Mouse (Mus musculus) c-Kit-positive CD71-negative TER-119-negative erythroid progenitor cells, embryonic 14.5 days (primary cell): Measurements from ENCODE around the gene Hnrnph1.

Experiments used
- DNase-seq: peaks from one replicate; pipeline ENCODE4 v3.0.0-alpha.2; 2013; ENCODE audit warnings: low read depth

The Hnrnph1 gene

DNA sequence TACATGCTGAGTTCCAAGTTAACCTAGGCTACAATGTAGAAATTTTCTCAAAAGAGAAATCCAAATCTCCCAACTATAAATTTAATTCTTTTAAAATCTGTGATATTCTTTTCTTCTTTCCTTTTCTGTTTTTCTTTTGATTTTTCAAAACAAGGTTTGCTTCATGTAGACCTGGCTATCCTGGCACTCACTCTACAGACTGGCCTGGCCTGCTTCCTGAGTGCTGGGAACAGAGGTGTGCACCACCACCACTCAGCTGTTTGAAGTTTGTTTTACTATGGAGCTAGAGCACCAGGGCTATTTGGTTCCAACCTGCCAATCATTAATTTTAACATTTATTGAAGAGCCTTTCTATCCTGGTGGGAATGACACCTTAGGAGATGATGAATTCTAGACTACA, 3.7 kb upstream of the Hnrnph1 start:
- no peak for DNase-seq

- no peak for DNase-seq
These were observed 3.2 kb upstream of the Hnrnph1 start for GRCm38 (mm10) chr11:50373621-50374020.

DNA sequence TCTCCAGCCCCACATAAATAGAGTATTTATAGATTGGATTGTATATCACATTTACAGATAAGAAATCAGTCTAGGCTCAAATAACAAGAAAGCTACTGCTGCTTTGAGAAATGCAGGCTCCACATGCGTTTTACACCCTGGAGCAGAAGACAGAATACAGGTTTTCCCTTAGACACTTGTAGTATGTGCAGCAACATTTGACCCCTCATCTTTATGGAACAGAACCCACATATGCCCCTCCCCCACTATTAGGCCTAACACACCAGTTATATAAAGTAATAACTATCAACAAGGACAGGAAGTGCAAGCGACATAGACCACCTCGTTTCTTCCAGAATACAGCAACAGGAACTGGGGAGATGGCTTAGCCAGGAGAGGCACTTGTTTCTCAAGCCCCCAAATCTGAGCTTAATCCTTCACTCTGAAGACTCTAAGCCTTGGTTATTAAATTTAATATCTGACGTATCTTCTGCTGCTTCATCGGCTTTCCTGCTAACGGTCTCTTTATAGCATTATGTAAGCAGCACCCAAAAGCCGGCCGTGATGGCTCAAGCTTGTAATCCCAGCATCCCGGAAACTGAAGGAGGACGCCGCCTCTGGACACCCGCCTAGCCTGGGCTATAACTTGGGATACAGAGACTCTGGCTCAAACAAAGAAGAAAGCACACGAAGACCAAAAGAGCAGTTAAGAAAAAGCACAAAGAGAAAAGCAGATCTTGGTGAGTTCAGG, 2.3 kb upstream of the Hnrnph1 start:
- DNase-seq: no peak

GRCm38 (mm10) chr11:50375421-50375820, 1.4 kb upstream of the Hnrnph1 start:
- DNase-seq: no peak

GRCm38 (mm10) chr11:50376156-50376790, 517 bp upstream of the Hnrnph1 start:
- no peak for DNase-seq

DNA sequence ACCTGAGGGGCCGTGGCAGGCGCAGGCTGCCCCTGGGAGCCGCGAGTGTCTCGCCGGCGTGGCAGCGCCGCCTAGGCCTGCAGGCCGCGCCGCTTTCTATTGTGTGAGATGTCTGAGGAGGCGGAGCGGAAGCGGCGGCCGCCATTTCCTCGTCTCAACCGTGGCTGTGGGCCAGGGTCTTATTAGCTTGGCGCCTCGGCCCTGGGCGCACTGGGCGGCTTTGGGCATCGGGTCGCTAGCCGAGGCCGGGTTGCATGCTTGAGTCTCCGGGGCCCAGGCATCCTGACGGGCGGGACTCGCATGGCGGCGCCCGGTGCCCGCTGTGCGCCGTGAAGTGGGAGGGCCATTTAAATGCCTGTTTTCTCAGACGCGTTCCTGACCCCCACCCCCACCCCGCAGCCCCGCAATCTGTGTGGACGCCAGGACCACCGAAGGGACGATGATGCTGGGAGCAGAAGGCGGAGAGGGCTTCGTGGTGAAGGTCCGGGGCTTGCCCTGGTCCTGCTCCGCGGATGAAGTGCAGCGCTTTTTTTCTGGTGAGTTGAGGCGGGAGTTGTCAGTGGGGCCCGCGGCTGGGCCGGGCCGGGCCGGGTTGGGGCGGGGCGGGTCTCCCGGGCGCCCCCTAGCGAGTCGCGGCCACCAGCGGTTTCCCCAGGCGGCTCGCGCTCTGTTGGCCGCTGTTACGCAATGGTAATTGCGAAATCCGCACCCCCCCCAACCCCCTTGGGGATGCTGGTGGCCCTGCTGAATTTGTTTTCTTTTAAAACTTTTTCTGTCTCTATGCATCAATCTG, 1.3 kb downstream of the Hnrnph1 start:
- peak; percentile 66 for DNase-seq

DNA sequence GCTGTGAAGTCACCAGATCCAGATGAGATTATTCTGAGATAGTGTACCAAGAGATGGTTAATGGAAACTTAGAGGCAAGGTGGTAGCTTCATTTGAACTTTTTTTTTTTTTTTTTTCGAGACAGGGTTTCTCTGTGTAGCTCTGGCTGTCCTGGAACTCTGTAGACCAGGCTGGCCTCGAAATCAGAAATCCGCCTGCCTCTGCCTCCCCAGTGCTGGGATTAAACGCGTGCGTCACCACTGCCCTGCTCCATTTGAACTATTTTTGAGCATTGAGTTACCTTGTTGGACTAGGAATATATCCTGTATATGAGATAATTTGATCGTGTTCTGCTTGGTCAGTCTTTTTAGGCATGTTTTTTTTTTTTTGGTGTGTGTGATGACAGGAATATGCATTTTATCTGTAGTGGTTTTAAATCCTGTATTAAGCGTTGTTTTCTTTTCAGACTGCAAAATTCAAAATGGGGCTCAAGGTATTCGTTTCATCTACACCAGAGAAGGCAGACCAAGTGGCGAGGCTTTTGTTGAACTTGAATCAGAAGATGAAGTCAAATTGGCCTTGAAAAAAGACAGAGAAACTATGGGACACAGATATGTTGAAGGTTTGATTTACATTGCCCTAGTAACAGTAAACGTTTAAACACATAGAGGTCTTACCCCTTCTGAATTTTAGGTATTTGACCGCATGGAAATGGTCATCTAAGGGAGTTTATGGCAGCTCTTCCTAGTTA, 2.4 kb downstream of the Hnrnph1 start:
- DNase-seq: no peak

GRCm38 (mm10) chr11:50381311-50381710, 4.5 kb downstream of the Hnrnph1 start:
- DNase-seq: no peak

- DNase-seq: no peak
These were observed 10.4 kb downstream of the Hnrnph1 start for GRCm38 (mm10) chr11:50387167-50387679.

DNA sequence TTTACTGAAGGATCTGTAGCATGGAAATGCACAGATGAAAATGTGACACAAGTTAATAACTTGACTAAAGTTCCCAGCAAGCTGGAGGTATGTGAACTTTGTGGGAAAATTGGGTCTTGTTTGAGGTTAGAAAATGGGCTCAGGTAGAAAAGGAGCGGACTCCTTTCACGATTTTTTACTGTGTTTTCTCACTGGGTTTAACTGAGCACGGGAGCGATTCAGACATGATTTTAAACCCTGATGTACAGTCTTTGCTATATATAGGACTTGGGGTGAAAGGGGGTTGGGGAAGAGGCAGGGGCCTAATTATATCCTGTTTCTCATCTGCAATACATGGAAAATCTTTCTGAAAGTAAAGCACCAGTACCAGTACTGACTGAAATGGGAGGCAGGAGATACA, 10.9 kb downstream of the Hnrnph1 start:
- no peak for DNase-seq

DNA sequence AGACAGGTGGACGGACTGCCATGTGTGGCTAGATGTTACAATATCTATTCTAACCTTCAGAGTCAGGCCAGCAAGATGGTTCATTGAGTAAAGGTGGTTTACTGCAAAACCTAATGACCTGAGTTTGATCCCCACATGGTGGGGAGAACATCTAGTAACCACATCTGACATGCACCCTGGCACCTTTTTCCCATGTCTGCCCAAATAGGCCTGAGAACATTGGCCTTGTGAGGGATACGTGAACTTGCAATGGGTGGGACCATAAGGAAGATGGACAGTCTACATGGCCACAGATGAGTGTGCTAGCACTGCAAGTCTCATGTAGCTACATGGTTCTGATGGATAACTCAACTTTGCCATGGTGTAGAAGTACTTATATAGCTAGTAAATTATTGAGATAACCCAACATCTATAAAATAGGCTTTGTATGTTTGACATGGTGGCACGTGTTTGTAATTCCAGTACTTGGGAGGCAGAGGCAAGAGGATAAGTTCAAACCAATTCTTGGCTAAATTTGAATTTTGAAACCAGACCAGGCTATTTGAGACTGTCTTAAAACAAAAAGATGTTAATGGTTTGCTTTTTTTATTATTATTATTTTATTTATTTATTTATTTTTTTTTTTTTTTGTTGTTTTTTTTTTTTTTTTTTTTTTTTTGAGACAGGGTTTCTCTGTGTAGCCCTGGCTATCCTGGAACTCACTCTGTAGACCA, 11.6 kb downstream of the Hnrnph1 start:
- no peak for DNase-seq

GRCm38 (mm10) chr11:50389011-50389410, 12.2 kb downstream of the Hnrnph1 start:
- no peak for DNase-seq

DNA sequence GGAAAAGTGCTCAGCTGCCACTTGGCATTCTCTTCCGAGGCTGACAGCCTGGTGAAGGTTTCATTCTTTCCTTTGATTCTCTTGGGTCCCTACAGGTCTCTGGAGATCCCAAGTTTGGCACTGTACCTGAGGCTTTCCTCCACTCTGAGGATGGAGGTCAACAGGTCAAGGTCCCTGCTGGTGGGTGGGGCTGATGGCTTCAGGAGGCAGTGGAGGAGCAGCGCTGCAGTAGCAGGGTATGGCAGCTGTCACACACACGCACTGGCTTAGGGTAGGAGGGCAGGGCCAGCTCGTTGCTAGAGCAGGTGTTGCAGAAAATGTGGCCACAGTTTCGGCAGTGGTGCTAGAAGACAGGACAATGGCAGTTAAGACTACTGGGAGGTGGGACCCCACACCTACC, 12.8 kb downstream of the Hnrnph1 start:
- DNase-seq: no peak

- DNase-seq: no peak
These were observed 14.6 kb downstream of the Hnrnph1 start for GRCm38 (mm10) chr11:50391272-50391960.

DNA sequence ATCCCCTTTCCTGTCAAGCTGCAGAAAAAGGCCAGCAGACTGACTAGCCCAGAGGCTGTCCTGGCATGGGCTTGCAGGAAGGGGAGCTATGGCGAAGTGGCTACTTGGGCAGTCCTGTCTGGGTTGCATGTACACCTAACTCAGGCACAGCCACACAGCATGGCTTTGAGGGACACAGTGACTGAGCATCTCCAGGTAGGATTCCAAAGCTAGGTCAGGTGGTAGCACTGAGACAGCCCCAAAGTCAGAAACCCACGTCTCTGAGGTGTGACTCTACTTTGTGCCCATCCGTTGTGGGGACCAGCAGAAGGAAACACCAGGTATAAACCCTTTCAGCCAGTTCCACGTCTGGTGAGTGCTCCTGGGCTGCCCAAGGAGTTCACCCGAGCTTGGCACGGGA, 16.5 kb downstream of the Hnrnph1 start:
- DNase-seq: no peak

DNA sequence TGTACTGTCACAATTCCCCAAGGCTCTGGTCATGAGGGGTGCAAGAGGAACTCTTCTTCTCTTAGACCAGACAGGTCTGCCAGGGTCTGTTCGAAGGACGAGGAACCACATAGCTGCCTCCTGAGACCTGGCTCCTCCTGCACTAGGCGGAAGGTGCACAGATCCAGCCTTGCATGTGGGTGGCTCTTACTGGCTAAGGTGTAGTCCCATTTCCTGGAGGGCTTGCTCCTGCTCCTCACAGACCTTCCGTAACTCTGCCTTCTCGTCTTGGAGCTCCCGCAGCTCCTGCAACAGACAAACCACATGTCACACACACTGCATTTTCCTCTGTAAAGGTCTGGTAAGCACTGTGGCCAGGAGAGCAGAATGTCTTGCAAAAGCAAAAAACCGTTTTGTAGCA, 17.9 kb downstream of the Hnrnph1 start:
- no peak for DNase-seq

DNA sequence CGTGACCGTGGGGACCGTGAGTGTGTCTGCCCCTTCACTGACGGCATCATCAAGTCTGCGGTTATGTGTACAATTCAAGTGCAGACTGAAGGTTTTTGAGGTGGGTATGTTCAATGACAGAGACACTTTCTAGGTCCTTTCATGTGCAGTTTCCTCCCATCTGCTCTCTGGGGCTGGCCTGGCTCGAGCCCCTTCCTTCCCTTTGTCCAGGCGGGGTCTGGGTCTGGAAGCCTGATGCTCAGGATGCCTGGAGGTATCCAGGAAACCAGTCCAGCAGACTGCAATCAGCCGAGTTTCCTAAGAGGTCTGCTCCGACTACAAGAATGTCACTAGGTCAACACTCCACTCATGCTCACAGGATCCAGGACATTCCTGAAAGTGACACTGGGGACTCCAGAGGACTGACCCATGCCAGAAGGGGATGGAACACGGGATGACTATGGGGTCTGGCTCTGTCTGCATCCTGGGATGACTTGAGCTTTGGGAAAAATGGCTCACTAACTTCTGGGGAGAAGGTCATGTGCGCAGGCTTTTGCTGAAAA, 20.0 kb downstream of the Hnrnph1 start:
- DNase-seq: no peak

DNA sequence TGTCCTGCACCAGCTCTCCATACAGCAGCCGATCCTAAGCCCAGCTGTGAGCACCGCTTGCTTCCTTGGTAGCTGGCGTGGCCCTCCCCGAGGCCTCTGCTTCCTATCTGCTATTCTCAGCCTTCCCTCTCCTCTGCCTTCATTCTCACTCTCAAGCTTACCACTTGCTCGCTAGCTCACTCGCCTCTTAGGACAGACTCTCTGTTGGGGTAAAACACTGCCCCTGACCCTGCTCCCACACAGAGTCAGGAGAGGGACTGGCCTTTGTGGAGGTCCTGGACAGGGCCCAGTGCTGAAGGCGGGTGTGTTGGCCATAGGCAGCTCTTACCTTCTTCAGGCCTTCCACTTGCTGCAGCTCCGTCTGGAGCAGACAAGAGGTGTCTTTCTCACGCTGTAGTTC, 20.5 kb downstream of the Hnrnph1 start:
- no peak for DNase-seq

- no peak for DNase-seq
These were observed 22.0 kb downstream of the Hnrnph1 start for GRCm38 (mm10) chr11:50398803-50399202.

DNA sequence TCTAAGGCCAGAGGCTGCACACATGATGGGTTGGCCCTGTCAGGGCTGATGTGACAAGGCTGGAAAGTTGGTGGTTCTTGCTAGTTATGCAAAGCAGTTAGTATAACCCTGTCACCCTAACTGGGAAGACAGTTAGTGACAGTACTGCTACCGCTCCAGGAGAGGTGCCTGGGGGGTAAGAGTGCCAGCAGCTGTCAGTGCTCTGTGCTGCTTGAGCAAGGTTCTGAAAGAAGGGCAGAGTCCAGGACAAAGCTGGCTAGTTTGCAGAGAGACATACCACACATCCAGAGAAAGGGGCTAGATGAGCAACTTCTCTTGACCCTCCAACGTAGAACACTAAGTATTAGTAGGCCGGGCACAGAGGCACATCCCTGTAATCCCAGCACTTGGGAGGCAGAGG, 25.7 kb downstream of the Hnrnph1 start:
- no peak for DNase-seq
